Mouse (Mus musculus): ENCODE data around the gene Tal1. TPM values are rescaled to one million over a fixed set of nuclear protein-coding genes. Genes with fewer than 3 reads are reported as not detected.
A peak's percentile ranks its signal among the peaks of the same experiment; 100 is the strongest.

Tal1 gene
- total RNA-seq (2021), result 1 to 10 TPM; 2.3 to 3.7 TPM
- long read RNA-seq, experiment 1, partial matches to known transcripts, result 0 of 2 reads
- long read RNA-seq, experiment 1, other reads (novel, unspliced or antisense), result 1 of 2 reads
- long read RNA-seq, experiment 2, partial matches to known transcripts, result 0 of 1 reads
- long read RNA-seq, experiment 2, other reads (novel, unspliced or antisense), result 1 of 1 reads

DNA sequence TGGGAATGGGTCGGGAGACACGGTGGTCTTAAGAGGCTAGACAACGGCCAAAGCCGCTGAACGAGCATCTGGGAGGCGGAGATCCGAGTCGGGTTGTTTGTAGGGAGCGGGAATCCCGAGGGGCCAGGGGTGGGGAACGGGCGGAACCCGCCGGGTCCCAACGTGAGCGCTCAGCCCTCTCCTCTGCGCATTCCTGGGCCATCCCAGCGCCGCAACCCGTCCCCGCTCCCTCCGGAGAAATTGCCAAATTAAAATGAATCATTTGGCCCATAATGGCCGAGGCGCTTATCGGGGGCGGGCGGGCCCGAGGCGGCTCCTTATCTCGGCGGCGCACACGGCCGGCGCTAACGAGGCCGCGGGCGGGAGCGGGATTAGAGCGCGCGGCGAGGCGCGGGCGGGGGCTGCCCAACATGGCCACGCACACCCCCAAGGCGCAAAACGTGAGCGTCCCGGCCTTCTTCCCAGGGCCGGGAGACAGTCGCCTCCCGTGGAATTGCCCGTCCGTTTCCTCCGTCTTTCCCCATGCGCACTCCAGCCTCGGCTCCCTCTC is at the start of gene Tal1:
Gene Tal1 (plus strand): TSS at position 56 of the 550 bp plus-strand sequence.
- peak in 1 of 2 experiments; percentile 69 for DNase-seq

DNA sequence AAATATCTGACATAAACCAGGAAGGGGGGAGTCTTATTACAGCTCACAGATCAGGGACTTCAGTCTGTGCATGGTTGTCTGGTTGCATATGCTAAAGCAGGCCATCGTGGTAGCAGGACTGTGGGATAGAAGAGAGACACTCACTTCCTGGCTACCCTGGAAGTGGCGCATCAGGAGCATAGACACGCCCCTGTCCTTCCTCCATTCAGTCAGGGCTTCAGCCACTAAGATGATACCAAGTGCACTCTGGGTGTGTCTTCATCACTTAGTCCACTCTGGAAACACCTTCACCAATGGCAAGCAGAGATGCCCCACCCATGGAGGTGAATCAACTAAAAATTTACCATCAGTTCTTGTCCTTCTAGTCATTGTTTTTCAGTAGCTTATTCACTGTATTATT is 42.0 kb upstream of the Tal1 start:
- DNase-seq, result no peak

DNA sequence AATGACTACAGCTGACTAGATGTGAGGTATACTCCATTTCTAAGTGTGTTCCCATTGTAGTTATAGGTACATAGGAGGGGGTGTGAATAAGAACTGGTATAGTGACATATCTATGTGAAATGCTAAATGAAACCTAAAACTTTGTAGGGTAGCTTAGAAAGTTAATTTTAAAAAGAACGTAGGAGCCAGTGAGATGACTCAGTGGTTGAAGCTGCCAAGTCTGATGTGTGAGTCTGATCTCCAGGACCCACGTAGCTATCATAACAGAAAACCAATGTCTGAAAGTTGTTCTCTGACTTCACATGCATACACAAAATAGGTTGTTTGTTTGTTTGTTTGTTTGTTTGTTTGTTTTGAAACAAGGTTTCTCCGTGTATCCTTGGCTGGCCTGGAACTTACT is 36.2 kb upstream of the Tal1 start:
- DNase-seq, result no peak

DNA sequence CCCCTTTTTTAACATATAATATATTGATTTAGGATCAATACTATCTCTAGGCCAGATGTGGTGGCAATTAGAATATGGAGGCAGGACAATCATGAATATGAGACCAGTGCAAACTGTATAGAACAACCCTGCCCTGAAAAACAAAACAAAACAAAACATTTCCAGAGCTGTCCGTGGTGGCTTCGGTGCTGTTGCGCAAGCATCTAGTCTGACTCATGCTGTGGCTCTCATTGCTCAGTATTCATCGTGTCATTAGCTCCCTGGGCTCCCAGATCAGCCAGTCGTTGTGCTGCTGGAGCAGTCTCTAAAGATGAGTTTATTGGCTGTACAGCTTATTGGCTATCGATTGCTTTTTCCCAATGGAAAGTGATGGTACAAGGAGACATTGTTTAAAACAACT is 21.2 kb upstream of the Tal1 start:
- DNase-seq, result peak in 1 of 2 experiments; percentile 27

DNA sequence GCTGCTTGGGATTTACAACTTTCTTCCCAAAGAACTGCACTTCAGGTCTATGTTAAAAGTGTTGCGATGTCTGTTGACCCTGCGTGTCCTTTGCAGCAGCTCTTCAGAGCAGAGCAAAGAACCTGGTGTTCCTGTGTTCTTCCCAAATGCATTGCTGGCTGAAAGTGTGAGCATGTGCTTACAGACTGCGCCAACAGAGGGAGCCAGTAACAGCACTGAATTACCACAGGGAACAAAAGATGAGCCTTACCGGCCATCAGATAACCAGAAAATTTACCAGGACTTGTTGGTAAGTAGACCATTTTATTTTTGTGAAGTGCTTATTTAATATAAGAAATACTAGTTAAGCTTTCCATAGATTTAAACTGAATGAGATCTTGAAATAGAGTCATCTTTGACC is 18.0 kb upstream of the Tal1 start:
- peak; percentile 25 to 65 for DNase-seq

DNA sequence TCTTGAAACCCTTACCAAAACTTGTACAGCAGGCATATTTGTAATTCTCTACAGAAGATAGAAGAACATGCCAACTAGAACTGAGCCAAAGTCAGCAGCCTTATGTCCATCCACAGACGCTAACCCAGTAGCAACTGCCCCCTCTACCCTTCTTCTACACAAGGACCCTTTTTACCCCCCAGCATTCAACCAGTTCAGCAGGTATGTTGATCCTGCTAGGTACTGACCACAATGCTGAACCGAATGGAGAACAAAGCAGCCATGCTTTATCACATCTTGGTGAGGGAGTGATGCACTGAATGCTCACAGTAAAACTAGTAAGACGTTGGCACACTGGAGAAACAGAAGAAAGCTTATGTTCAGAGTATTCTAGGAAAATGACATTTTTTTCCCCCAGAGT is 10.6 kb upstream of the Tal1 start:
- no peak for DNase-seq

DNA sequence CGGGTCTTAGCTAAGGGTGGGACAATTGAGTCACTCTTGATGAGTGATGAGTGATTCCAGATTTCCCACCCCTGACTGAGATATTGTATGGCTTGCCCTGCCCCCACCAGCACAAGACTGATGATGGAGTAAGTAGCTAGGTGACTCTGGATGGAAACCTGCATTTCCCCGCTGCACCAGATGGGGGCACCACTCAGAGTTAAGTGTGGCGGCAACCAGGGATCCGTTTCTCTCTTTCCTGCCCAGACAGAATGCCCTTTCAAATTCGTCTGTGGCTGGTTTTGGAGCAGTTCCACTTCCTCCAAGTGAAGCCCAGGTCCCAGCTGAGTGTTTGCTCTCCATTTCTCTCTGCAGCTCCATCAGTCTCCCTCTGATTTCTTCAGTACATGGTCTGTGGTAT is 8.5 kb upstream of the Tal1 start:
- DNase-seq, result peak; percentile 72 to 83

DNA sequence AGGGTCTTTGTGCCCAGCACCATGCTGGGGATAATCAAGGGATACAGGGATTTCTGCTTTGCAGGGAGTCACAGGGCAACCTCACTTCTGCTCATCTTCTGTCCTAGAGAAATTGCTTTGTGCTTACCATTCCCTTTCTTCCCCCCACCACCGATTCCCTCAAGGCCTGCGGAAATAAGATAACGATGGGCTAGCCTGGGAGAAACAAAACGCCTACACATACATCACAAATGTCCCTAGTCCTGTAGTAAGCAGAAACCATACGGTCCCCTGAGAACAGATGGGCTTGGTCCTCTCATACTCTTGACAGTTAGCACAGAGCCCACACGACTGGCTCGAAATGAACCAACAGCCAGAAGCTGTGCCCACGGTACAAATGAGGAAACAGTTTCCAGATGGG is 8.0 kb upstream of the Tal1 start:
- DNase-seq, result no peak

DNA sequence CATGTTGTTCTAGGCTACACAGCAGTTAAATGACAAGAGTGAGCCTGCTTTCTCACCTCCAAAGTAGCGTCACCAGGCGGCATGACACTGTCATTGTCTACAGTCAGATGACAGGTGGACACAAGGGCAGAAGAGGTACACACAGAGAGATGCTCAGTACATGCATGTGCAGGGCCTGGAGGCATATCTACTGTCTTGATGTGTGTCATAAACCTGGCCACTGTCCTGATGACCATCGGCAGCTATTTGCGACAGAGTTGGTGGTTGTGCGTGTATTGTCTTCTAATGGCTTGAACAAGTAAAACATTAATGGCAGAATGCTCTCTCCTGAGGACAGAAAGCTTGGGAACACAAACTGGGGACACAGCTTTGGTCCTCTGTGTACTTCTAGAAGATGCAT is 5.0 kb upstream of the Tal1 start:
- no peak for DNase-seq

DNA sequence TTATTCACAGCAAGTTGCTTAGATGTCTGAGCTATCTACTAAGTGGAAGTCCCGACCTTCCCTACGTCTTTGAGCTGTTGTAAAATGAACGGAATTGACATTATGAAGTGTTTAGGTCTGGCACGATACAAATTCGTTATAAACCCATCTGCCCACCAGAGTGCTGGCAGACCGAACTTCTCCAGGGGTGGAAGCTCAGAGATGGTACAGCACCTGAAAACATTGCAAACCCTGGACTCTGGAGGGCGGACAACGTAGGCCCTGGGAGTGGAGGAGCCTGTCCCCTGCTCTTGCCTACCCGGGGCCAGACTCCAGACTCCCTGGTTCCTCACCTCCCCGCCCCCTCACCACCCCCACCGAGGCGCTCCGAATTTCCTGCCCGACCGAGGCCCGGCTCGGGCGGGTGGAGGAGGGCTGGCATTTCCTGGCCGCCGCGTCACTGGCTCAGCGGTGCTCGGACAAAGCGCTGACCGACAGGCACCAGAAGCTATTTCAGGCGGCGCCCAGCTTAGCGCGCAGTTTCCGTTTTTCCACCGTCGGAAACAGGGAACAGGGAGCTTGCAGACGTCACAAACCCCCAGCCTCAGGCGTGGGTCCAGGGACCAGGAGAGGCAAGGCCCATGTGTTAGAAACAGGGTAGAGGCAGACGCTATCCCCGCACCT is 3.8 kb upstream of the Tal1 start:
- peak; percentile 78 to 88 for DNase-seq

DNA sequence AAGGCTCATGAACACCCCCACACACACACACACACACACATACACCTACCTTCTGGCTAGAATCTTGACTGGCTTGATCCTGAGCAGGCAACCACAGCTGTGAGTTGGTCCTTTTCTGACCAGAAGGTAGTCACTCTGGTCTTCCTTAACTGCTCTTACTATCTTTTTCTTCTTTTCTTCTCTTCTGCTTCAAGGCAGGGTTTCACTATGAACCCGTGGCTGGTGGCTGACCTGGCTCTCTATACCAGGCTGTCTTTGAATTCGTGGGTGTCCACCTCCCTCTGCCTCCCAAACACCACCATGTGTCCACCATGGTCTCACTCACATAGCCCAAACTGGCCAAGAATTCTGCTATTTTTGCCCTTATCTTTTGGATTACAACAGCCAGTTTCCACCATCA is 1.2 kb upstream of the Tal1 start:
- DNase-seq, result no peak

DNA sequence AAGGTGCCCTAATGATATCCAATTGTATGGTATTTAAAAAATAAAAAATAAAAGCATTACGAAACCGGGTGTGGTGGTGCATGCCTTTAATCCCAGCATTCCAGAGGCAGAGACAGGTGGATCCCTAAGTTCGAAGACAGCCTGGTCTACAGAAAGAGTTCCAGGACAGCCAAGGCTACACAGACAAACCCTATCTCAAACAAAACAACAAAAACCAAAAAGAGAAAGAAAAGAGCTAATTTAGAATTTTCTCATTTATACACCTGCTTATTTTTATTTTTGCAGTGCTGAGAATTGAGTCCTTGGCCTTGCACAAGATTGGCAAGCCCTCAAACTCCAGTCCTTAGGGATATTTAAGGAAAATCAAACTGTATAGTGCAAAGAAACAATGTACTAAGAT is 535 bp upstream of the Tal1 start:
- DNase-seq, result no peak

DNA sequence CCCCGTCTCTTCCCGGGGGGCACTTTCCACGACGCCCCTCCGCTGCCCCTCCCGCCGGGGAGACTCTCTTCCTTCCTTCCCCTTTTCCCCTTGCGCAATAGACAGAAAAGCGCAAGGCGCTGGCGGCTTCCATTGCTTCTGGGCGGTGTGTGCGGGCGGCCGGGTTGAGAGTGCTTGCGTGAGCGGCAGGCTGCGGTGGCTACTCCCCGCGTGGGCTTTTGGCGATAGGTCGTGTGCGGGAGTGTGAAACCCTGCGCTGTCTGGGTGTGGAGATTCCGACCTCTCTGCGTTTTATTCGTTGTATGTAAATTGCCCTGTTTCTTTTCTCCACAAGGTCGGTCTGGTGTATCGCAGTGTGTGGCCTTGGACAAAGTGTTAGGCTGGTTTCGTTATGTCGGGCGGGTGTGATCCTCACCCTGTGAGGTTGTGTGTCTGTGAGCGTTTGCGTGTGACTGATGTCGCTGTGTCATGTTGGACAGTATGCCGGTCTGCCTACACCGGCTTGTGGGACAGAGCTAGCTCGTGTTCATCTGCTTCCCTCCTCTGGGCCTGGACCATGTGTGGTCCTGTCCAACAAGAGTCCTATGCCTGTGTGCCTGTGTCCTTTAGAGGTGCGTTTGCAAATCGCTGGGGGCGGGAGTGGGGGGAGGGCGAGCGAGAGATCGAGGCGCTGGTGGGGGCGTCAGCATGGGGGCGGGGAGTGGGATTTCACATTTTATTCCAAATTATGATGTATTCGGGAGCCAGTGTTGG is 871 bp downstream of the Tal1 start:
- DNase-seq, result peak; percentile 82 to 85

DNA sequence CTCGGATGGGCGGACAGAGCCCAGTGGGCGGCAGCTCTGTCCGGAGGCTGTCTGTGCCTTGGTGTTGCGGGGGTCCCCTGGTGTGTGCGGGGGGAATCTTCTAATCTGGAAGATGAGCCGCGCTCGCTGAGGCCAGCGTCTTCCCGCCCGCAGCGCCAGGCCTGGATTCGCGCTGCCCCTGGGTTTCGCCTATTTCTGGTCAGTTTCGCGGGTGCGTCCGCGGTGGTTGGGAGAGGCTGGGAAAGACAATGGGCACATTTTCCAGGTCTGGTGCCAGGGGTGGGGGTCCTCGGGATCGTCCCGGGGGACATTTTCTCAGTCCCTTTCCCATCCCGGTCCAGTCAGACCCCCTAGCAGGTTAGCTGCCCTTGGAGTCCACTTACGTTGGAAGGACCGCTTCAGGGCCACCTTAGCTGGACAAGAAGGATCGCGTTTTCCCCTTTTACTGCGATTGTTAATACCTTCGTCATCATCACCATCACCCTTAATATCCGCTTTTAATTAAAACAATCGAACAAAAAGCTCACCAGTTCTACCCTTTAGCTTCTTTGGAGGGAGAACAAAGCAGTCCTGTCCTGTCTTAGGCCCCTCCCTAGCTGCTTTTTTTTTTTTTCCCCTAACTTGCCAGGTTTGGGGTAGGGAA is 1.6 kb downstream of the Tal1 start:
- peak; percentile 19 to 59 for DNase-seq

DNA sequence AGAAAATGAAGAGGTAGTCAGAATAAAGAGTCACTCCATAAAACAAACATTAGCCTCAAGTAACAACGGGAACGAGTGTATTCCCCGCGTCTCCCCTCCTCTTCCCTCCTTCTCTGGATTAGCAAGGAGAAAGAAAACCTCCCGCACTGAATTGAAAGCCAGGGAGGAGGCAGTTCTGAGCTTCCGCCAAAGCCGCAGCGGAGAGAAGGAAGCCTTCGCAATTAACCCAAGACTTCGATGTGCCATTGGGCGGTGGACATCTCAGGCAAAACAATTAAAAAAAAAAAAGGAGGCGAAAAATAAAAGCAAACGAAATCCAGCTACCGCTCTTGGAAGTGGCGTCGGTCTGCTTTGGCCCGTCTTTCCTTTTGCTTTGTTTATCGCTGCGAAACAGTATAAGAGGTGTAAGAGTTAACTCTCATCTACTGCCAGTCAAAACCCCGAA is 2.1 kb downstream of the Tal1 start:
- peak; percentile 61 to 67 for DNase-seq

DNA sequence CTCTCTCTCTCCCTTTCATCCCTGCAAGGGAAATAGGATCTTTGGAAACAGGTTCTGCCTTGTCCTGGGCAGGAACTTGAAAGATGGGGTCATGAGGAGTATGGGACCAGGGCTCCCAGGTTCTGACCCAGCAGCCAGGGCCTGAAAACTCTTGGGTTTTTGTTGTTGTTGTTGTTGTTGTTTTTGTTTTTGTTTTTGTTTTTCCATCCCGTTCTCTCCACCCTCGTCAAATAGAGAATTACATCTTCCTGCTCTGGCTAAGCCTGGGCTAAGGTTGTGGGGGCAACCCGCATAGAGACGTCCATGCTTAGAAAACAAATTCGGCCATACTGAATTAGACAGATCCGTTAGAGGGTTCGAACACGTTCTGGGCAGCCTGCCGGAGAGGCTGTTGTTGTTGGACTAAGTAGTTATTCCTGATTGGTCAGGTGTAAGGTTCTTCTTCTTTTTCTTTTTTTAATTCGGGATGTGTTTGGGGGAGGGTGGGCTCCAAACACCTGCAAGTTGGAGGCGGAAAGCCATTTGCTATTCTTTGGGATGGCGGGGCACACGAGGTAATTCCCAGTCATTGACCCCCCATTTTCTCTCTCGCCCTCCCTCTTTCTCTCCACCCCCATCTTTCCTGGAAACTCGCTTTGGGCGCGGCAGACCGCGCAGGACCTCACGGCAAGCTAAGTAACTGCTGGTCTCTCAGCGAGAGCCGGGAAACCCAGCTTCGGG is 2.8 kb downstream of the Tal1 start:
- DNase-seq, result peak; percentile 43 to 58

DNA sequence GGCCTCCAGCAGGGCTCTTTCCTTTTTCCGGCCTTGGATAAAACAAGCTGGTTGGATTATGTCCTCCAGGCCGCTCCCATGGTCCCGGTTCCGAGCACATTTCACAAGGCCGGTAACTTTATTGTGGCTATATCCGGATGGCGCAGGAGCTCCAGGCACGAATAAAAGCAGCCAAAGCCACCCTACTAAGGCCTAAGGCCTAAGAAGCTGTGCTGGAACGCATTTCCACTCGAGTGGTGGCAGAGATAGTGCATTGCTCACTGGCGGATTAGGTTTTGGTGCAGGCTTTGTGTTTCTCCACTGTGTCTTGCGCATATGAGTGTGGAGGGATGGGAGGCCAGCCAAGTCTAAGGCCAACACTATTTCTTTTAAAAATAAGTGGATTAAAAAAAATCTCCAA is 3.6 kb downstream of the Tal1 start:
- DNase-seq, result peak; percentile 55 to 59

DNA sequence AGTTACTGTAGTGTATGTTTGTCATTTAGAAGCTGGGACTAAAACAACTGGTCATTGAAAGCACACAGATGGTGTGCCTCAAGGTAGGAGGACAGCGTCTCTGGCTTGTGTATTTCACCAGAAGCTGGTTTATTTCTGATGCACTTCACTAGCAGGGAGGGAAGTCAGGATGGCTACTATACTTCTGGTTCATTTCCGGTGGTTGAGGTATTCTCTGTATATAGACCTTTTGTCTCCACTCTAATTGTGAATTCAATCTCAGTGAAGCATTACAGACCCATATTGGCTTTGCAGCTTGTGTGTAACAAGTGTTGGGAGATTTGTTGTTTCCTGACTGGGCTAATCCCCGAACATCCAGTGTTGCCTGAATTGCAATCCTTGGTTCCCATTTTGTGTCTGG is 4.5 kb downstream of the Tal1 start:
- no peak for DNase-seq

DNA sequence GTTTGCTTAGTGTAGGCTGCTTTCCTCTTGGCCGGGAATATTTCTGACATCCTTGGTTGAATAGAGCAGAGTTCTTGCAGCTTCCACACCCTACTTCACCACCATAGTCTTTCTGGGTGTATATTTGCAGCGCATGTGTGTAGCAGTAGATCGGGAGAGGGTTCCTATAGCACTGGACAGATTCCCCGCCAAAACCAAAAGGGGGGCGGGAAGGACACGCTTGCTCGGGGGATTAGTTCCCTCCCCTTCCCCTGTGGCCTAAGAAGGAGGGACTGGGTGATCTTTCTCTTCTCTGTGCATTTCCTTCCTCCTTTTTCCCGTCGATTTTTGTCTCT is 6.3 kb downstream of the Tal1 start:
- DNase-seq, result peak in 1 of 2 experiments; percentile 34

DNA sequence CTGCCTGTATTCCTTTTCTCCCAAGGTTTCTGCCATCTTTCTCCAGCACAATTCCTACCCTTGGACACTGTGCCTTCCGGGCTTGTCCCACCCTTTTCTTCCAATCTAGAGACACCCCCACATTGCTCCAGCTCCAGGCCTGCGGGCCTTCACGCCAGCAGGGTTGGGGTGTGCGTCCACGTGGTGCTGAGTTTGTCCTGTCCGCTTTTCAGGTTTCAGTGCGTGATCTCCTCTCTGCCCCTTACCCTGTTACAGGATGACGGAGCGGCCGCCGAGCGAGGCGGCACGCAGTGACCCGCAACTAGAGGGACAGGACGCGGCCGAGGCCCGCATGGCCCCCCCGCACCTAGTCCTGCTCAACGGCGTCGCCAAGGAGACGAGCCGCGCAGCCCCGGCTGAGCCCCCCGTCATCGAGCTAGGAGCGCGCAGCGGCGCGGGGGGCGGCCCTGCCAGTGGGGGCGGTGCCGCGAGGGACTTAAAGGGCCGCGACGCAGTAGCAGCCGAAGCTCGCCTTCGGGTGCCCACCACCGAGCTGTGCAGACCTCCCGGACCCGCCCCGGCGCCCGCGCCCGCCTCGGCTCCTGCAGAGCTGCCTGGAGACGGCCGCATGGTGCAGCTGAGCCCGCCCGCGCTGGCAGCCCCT is 6.8 kb downstream of the Tal1 start:
- DNase-seq, result peak in 1 of 2 experiments; percentile 31

DNA sequence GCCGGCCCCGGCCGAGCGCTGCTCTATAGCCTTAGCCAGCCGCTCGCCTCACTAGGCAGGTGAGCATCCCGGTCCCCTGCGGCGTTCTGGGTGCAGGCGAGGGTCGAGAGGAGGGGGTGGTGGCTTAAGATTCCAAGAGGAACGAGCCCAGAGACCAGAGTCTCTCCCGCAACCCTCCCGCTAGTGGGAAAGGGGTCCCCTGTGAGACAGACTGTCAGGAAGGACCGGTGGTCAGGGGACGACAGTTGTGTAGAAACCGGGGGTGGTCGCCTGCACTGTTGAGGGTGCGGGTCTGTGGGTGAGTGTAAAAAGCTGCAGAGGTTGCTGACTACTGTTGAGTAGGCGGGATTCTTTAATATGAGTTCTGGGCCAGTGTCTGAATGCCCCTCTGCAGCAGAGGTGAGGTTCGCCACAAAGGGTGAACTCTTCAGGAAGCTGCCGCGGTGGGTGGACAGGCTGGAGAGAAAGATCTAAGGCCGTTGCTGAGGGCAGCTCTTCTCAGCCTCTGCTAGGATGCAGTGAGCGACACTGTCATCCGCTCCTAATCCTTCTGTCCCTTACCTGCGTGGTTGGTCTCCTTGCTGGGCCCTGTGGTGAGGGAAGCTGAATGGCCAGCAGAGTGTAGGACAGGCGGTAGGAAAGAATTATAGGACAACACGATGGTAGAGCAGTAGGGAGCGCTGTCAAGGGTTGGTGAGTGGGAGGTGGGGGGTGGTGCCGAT is 7.5 kb downstream of the Tal1 start:
- no peak for DNase-seq
